Mouse (Mus musculus) limb, embryonic 11.5 days (tissue): ENCODE data around the gene Pcdh19. TPM values are rescaled to one million over a fixed set of nuclear protein-coding genes. Genes with fewer than 3 reads are reported as not detected.
"Not testable (repeated sequence)": the region's sequence is repeated elsewhere in the genome, so short reads cannot be mapped to it uniquely, and the experiment has no call there.

Source experiments
- ATAC-seq: fragments of 200-750 bp; cut with Nextera tagmentation; 2 replicates; pipeline ENCODE4 v1.8.0; 2017; ENCODE audit warnings: low read depth; ENCODE audit not compliant: insufficient number of reproducible peaks, low FRiP score, low TSS enrichment
- DNase-seq: peaks from one replicate; pipeline ENCODE4 v3.0.0-alpha.2; 2015; ENCODE audit warnings: low spot score
- H3K27ac ChIP-seq: fragments of 300-500 bp; sonication (generic); replicated peaks from 2 replicates; pipeline ENCODE4 v1.5.1; 2014; ENCODE audit warnings: low read depth, mild to moderate bottlenecking, low read length
- H3K27me3 ChIP-seq: fragments of 300-500 bp; sonication (generic); 2 replicates; pipeline ENCODE4 v1.6.1; 2014; ENCODE audit warnings: mild to moderate bottlenecking, low read length, mixed read lengths; ENCODE audit not compliant: control insufficient read depth, insufficient read depth
- H3K36me3 ChIP-seq: fragments of 300-500 bp; sonication (generic); 2 replicates; pipeline ENCODE4 v1.6.1; 2014; ENCODE audit warnings: mild to moderate bottlenecking, low read length, moderate library complexity, mixed read lengths; ENCODE audit not compliant: control insufficient read depth, insufficient read depth
- H3K4me1 ChIP-seq: fragments of 300-500 bp; sonication (generic); 2 replicates; pipeline ENCODE4 v1.6.1; 2014; ENCODE audit warnings: low read length, mixed read lengths; ENCODE audit not compliant: control insufficient read depth, insufficient read depth
- H3K4me2 ChIP-seq: fragments of 300-500 bp; sonication (generic); 2 replicates; pipeline ENCODE4 v1.6.1; 2014; ENCODE audit warnings: low read depth, mild to moderate bottlenecking, moderate library complexity; ENCODE audit not compliant: severe bottlenecking
- H3K4me3 ChIP-seq: fragments of 300-500 bp; sonication (generic); 2 replicates; pipeline ENCODE4 v1.5.1; 2014; ENCODE audit warnings: low read depth, low read length
- H3K9ac ChIP-seq: fragments of 300-500 bp; sonication (generic); 2 replicates; pipeline ENCODE4 v1.6.1; 2014; ENCODE audit warnings: mild to moderate bottlenecking, low read length
- H3K9me3 ChIP-seq: fragments of 300-500 bp; sonication (generic); 2 replicates; pipeline ENCODE4 v1.6.1; 2016; ENCODE audit warnings: low read length; ENCODE audit not compliant: control insufficient read depth
- WGBS: fragments of 180-500 bp; shearing (Covaris S2); extraction: QIAGEN DNeasy Blood & Tissue Kit; methylation state at CpG from one replicate; pipeline ENCODE4 v1.1.7; 2014; 5-methylcytosine and 5-hydroxymethylcytosine counted together
- polyA plus RNA-seq: library from polyadenylated mRNA; unstranded; fragments of >200 nt; fragmentation: Nextera tagmentation; extraction: Ambion mirVana; gene quantifications from 2 replicates; pipeline ENCODE4 v1.2.1, GENCODE M21; 2014

Pcdh19 gene
- polyA plus RNA-seq: 2.5 and 2.8 TPM in 2 replicates

DNA sequence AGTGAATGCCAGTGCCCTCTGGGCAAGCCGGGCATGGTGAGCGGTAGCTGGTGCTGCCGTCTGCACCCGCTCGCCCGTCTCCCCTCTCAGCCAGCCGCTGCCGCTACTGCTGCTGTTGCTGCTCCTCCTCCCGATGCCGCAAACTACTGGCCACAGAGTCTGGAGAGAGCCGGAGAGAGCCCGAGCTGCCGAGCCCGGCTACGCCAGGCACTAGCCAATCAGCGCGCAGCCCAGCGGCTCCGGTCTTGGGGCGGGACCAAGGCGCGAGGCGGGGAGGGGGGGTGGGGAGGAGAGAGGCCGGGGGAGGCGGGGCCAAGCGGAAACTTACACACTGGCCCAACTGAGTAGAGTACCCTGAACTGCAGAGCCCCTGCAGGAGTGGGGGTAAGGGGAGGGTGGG, at the start of gene Pcdh19:
Gene Pcdh19, minus strand, starts transcription at position 148 of the 400 bp plus-strand sequence.
- H3K27me3 ChIP-seq: peaks cover 19% of the 10 kb centered on the region
- WGBS: 28% methylated on average over 16 of the region's 26 CpGs
- H3K36me3 ChIP-seq: no peaks in the 10 kb centered on the region
- peak within 1 kb of the TSS; percentile 38 for H3K4me3 ChIP-seq
- H3K9ac ChIP-seq: 0 out of 2 replicates have a peak within 1 kb of the TSS, but pooled peaks have one; percentile 30
- H3K9me3 ChIP-seq: no peaks in the 10 kb centered on the region
- H3K4me1 ChIP-seq: no peaks in the 10 kb centered on the region
- DNase-seq (peak; percentile 81), ATAC-seq (peak; percentile 91)
- H3K27ac ChIP-seq: no peak within 1 kb of the TSS
- H3K4me2 ChIP-seq: peak within 1 kb of the TSS; percentile 75

DNA sequence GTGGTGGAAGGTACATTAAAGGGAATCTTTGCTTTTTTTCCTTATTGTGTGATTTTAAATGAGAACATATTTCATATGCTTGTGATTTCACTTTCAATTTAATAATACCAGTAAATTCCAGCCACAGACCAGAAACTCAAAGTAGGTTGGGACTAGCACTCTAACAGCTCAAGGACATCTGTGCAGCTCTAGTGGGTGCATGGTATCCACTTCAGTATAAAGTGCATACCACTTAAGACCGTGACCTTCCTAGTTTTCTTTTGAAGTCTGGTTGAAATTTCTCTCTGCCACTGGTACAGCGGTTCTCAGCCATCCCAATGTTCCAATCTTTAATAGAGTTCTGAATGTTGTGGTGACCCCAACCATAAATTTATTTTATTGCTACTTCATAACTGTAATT, 47.1 kb upstream of the Pcdh19 start:
- DNase-seq (no peak), ATAC-seq (no peak)
- Histone ChIP-seq H3K4me3 (no peak overlapping the region), H3K36me3 (no peaks in the 10 kb centered on the region), H3K27me3 (no peaks in the 10 kb centered on the region), H3K9ac (no peak overlapping the region), H3K4me2 (no peak overlapping the region), H3K4me1 (no peaks in the 10 kb centered on the region), H3K9me3 (no peaks in the 10 kb centered on the region), H3K27ac (no peak overlapping the region)
- 78% methylated on average over 2 of the region's 2 CpGs for WGBS

DNA sequence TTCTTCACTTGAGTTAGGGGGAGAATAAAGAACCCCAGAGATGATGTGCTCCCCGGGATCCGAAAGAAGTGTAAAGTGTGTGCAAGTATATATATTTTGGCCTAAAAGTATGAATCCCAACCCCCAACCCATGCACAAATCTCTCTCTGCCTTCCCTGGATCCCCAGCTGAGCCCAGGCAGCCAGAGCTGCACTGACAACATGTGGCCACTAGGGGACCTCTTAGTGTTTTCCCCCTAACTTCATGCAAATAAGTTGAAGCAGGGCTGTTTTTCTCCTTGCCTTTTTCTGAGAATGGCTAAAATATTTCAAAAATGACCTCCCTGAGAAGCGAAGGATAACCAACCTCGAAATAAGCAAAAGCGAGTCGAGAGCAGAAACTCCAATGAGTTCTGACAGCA, 46.2 kb upstream of the Pcdh19 start:
- DNase-seq (peak; percentile 45), ATAC-seq (no peak)
- H3K9me3 ChIP-seq: no peaks in the 10 kb centered on the region
- 39% methylated on average over 6 of the region's 6 CpGs for WGBS
- H3K36me3 ChIP-seq: no peaks in the 10 kb centered on the region
- H3K4me3 ChIP-seq: no peak overlapping the region
- no peaks in the 10 kb centered on the region for H3K27me3 ChIP-seq
- H3K4me1 ChIP-seq: no peaks in the 10 kb centered on the region
- H3K4me2 ChIP-seq: no peak overlapping the region
- no peak overlapping the region for H3K27ac ChIP-seq
- H3K9ac ChIP-seq: no peak overlapping the region

- ATAC-seq (no peak), DNase-seq (no peak)
- 86% methylated on average over 3 of the region's 3 CpGs for WGBS
- H3K27me3 ChIP-seq: no peaks in the 10 kb centered on the region
- no peaks in the 10 kb centered on the region for H3K4me1 ChIP-seq
- H3K9ac ChIP-seq: no peak overlapping the region
- no peak overlapping the region for H3K4me2 ChIP-seq
- H3K4me3 ChIP-seq: no peak overlapping the region
- no peaks in the 10 kb centered on the region for H3K36me3 ChIP-seq
- H3K9me3 ChIP-seq: no peaks in the 10 kb centered on the region
- no peak overlapping the region for H3K27ac ChIP-seq
Measured at GRCm38 (mm10) chrX:133721517-133721916, 32.7 kb upstream of the Pcdh19 start.

DNA sequence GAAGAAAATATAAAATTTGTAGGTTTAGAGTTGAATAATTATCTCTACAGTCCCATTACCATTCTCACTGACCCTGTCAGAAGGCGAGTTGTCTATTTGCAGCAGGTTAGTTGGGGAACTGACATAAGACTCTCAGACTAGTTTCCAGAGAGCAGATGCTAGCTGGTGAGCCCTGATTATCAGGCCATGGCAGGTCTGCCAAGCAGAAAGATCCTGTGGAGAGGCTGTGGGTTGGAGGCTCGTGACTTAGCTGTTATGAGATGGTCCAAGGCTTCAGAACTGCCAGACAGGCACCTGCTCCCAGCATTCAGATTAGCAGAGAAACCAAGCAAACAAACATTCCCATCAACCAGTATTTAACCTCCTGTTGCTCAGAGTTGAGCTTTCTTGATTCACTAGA, 21.8 kb upstream of the Pcdh19 start:
- no peak overlapping the region for H3K9ac ChIP-seq
- H3K27me3 ChIP-seq: no peaks in the 10 kb centered on the region
- H3K4me3 ChIP-seq: no peak overlapping the region
- H3K27ac ChIP-seq: no peak overlapping the region
- ATAC-seq (no peak), DNase-seq (no peak)
- no peaks in the 10 kb centered on the region for H3K9me3 ChIP-seq
- H3K4me2 ChIP-seq: no peak overlapping the region
- no peaks in the 10 kb centered on the region for H3K36me3 ChIP-seq
- 71% methylated on average over 2 of the region's 2 CpGs for WGBS
- no peaks in the 10 kb centered on the region for H3K4me1 ChIP-seq

- no peak overlapping the region for H3K27ac ChIP-seq
- WGBS: 86% methylated on average over 1 of the region's 1 CpGs
- ATAC-seq: no peak
Measured at GRCm38 (mm10) chrX:133702902-133703301, 14.1 kb upstream of the Pcdh19 start.

DNA sequence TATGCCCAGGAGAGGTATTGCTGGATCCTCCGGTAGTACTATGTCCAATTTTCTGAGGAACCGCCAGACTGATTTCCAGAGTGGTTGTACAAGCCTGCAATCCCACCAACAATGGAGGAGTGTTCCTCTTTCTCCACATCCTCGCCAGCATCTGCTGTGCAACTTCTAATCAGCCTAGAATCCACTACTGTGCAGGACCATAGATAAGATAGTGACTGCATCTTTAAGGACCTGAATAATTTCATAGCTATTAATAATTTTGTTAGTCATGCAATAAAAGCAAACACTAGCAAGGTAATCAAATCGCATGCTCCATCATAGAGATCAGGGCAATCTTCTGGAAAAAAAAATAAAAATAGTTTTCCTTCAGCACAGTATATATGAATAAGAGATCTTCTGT, 9.1 kb upstream of the Pcdh19 start:
- not testable (repeated sequence) for H3K4me2 ChIP-seq, H3K27ac ChIP-seq, H3K9me3 ChIP-seq, H3K4me1 ChIP-seq, ATAC-seq, H3K36me3 ChIP-seq, H3K9ac ChIP-seq, H3K27me3 ChIP-seq, DNase-seq, H3K4me3 ChIP-seq
- 88% methylated on average over 2 of the region's 4 CpGs for WGBS

More at GRCm38 (mm10) chrX:133702902-133703301, 14.1 kb upstream of the Pcdh19 start:
- Histone ChIP-seq H3K9me3 (no peaks in the 10 kb centered on the region), H3K4me2 (no peak overlapping the region), H3K4me1 (no peaks in the 10 kb centered on the region), H3K4me3 (no peak overlapping the region), H3K9ac (no peak overlapping the region), H3K27me3 (no peaks in the 10 kb centered on the region), H3K36me3 (no peaks in the 10 kb centered on the region)
- DNase-seq: no peak

DNA sequence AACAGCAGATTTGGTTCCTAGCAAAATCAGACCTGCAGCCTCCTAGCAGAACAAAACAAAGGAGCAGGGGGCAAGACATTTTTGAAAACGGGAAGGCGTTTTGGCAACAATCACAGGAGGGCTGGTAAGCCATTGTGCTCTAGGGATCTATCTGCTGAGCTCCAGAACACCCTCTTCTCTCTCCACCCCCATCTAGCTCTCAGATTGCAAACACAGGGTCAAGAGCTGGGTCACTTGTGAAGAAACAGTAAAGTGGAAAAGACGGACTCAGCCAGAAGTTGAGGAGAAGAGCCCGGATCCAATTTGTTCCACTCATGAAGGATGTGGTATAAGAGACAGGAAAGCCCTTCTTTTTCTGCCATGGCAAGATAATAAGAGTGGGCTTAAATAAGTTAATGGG, 7.7 kb upstream of the Pcdh19 start:
- ATAC-seq (no peak), DNase-seq (no peak)
- 36% methylated on average over 4 of the region's 4 CpGs for whole genome bisulfite sequencing
- H3K27ac ChIP-seq: no peak overlapping the region
- no peaks in the 10 kb centered on the region for H3K27me3 ChIP-seq
- no peak overlapping the region for H3K9ac ChIP-seq
- H3K4me1 ChIP-seq: no peaks in the 10 kb centered on the region
- no peak overlapping the region for H3K4me2 ChIP-seq
- no peaks in the 10 kb centered on the region for H3K36me3 ChIP-seq
- no peaks in the 10 kb centered on the region for H3K9me3 ChIP-seq
- H3K4me3 ChIP-seq: no peak overlapping the region

- Histone ChIP-seq H3K9me3 (no peaks in the 10 kb centered on the region), H3K9ac (no peak overlapping the region), H3K27me3 (peaks cover 12% of the 10 kb centered on the region; the same call in 1 of the 2 replicates), H3K27ac (no peak overlapping the region), H3K4me1 (no peaks in the 10 kb centered on the region), H3K36me3 (no peaks in the 10 kb centered on the region), H3K4me3 (no peak overlapping the region), H3K4me2 (no peak overlapping the region)
- 65% methylated on average over 5 of the region's 5 CpGs for WGBS
- DNase-seq (no peak), ATAC-seq (no peak)
Measured at GRCm38 (mm10) chrX:133693037-133693760, 4.4 kb upstream of the Pcdh19 start.
